Mouse (Mus musculus): ENCODE data around the gene Chil1.

GRCm38 (mm10) chr1:134193126-134193525 lies 11.2 kb downstream of the Chil1 start, which contains the start of gene Mybph:
- TF ChIP-seq CTCF (IDR thresholded peaks at IDR 0.05; ENCODE audit: low read depth, low read length) (no peak), POLR2A (IDR thresholded peaks at IDR 0.05; ENCODE audit: extremely low read depth, insufficient read depth, low read length) (no peak)

Data from liver, adult 2 months (tissue).